Mouse (Mus musculus) olfactory bulb, adult 2 months (tissue): ENCODE results near the gene Rab3d. TPM values are rescaled to one million over a fixed set of nuclear protein-coding genes. Genes with fewer than 3 reads are reported as not detected.

Experiments used
- H3K27ac ChIP-seq: fragments of 200-500 bp; 2 replicates; pipeline ENCODE4 v1.5.1; 2012; ENCODE audit warnings: low read depth, low read length; ENCODE audit not compliant: insufficient read depth
- H3K4me1 ChIP-seq: fragments of 200-500 bp; 2 replicates; pipeline ENCODE4 v1.6.1; 2012; ENCODE audit warnings: low read length; ENCODE audit not compliant: control insufficient read depth, insufficient read depth
- H3K4me3 ChIP-seq: fragments of 200-500 bp; 2 replicates; pipeline ENCODE4 v1.5.1; 2012; ENCODE audit warnings: mild to moderate bottlenecking, low read depth, low read length, moderate library complexity; ENCODE audit not compliant: insufficient read depth
- CTCF ChIP-seq: fragments of 200-500 bp; IDR thresholded peaks from 2 replicates; pipeline ENCODE4 v1.5.1; 2012; ENCODE audit warnings: low read depth, mild to moderate bottlenecking, low read length, moderate library complexity; ENCODE audit not compliant: insufficient read depth
- POLR2A ChIP-seq: fragments of 200-500 bp; IDR thresholded peaks from 2 replicates; pipeline ENCODE4 v1.6.1; 2012; ENCODE audit warnings: mild to moderate bottlenecking, low read depth, low read length, moderate library complexity; ENCODE audit not compliant: insufficient read depth
- WGBS: fragments of 180-500 bp; shearing (Covaris S2); methylation state at CpG from one replicate; pipeline ENCODE4 v1.1.7; 2018; 5-methylcytosine and 5-hydroxymethylcytosine counted together
- polyA plus RNA-seq: library from polyadenylated mRNA; stranded (reverse); fragments of >200 nt; gene quantifications from 2 replicates; pipeline ENCODE4 v1.2.4, GENCODE M21; 2012; ENCODE audit warnings: low replicate concordance; ENCODE audit not compliant: missing spikeins, insufficient read depth, insufficient read length

Gene Rab3d
- not detected in 2 replicates for polyA plus RNA-seq

DNA sequence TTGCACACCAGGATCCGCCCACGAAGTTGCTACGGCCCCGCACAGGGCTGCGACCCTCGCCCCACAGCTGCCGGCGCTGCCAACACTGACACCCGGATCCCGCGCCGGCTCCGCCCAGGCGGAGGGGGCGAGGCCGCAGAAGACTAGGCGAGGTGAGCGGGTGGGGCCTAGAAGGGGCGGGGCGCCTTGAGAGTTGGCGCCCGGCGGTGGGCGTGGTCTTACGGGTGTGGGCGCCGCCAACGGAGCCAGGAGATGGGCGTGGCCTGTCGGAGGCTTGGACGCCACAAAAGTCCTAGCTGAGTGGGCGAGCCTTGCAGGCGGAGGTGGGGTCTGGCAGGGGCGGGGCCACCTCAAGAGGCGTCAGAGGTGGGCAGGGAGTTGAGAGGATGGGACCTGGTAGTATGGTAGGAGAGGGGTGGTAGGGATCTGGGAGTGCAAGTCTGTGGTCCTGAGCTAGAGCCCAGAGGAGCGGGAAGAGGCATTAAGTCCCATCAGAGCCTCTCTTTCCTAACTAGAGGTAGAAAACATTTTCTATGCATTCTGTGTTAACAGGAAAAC is at the start of gene Rab3d:
Gene Rab3d (minus strand): TSS at position 158 of the 558 bp plus-strand sequence.
- WGBS: under 1% methylated on average over 36 of the region's 36 CpGs
- peaks cover 11% of the 10 kb centered on the region for H3K4me1 ChIP-seq
- H3K27ac ChIP-seq: no peak within 1 kb of the TSS
- H3K4me3 ChIP-seq: peak within 1 kb of the TSS; percentile 59
- TF ChIP-seq POLR2A (peak; percentile 31; the same call in 1 of the 2 replicates), CTCF (no peak)

- TF ChIP-seq POLR2A (no peak), CTCF (no peak)
- Histone ChIP-seq H3K27ac (no peak within 1 kb of the TSS), H3K4me3 (peak within 1 kb of the TSS; percentile 42), H3K4me1 (peaks cover 24% of the 10 kb centered on the region)
- WGBS: 55% methylated on average over 8 of the region's 8 CpGs
Measured at GRCm38 (mm10) chr9:21963417-21963816, 45.4 kb upstream of the Rab3d start, which contains the start of gene Epor. Gene Epor (minus strand): TSS chr9:21963506.

DNA sequence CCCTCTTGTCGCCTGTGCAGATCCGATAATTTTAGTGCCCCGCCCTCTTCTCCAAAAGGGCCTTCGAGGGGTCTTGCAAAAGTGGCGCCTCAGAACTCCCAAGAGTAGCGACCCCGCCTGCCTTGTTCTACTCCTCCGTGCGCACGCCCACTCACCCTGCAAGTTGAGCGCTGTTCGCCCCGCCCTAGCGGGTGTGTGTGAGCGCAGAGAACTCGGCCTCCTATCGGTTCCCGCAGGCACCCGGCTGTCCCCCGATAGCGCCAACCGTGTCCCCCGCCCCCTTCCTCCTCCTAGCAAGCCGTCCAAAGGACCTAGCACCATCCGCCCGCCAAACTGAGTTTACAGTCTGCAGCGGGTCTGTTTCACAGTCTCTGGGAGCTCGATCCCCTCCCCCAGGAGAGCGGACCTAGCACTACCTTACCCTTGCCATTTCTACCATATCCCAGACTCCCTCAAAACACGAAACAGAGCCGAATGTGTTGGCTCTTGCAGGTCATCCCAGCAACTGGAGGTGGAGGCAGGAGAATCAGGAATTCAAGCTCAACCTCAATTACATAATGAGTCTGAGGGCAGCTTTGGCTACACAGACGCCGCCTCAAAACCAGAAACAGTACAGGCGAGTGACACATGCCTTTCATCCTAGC is 44.5 kb upstream of the Rab3d start:
- Histone ChIP-seq H3K4me1 (peaks cover 24% of the 10 kb centered on the region), H3K4me3 (peak overlapping the region; percentile 42), H3K27ac (no peak overlapping the region)
- TF ChIP-seq CTCF (no peak), POLR2A (no peak)
- WGBS: 6% methylated on average over 34 of the region's 34 CpGs

GRCm38 (mm10) chr9:21962010-21962409 is 44.0 kb upstream of the Rab3d start:
- Histone ChIP-seq H3K4me3 (peak overlapping the region; percentile 42), H3K27ac (no peak overlapping the region), H3K4me1 (peaks cover 24% of the 10 kb centered on the region)
- TF ChIP-seq POLR2A (no peak), CTCF (no peak)
- WGBS: 2% methylated on average over 15 of the region's 15 CpGs

- H3K27ac ChIP-seq: no peak overlapping the region
- peaks cover 27% of the 10 kb centered on the region for H3K4me1 ChIP-seq
- 4% methylated on average over 35 of the region's 35 CpGs for WGBS
- peak overlapping the region; percentile 42 for H3K4me3 ChIP-seq
- TF ChIP-seq CTCF: no peak
- TF ChIP-seq POLR2A: no peak
Measured at GRCm38 (mm10) chr9:21961366-21961980, 43.5 kb upstream of the Rab3d start.

DNA sequence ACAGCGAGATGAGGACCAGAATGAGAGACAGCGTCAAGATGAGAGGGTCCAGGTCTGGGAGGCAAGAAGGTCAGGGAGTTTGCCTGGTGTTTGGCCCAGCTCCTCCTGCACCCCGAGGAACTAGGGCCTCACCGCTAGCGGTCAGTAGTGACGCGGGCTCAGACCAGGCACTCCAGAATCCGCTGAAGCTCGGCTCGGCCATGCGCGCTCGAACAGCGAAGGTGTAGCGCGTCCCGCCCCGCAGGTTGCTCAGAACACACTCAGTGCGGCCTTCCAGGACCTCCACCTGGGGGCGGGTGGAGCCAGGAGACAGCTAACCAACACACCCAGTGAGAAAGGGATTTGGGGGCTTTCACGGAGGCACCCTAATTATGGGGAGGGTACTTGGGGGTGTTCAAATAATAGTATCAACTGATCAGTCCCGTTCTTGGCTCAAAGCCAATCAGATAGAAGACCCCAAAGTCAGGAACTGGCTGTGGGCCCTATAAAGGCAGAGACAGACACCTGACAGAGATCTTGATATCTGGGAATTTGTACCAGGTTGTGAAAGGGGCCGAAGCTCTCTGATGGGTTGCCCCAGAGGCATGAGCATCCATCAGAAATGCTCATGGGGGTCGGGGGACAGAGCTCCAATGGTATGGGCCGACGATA is 42.7 kb upstream of the Rab3d start:
- WGBS: 45% methylated on average over 26 of the region's 26 CpGs
- H3K4me1 ChIP-seq: peaks cover 27% of the 10 kb centered on the region
- no peak overlapping the region for H3K4me3 ChIP-seq
- no peak overlapping the region for H3K27ac ChIP-seq
- TF ChIP-seq POLR2A (no peak), CTCF (no peak)

DNA sequence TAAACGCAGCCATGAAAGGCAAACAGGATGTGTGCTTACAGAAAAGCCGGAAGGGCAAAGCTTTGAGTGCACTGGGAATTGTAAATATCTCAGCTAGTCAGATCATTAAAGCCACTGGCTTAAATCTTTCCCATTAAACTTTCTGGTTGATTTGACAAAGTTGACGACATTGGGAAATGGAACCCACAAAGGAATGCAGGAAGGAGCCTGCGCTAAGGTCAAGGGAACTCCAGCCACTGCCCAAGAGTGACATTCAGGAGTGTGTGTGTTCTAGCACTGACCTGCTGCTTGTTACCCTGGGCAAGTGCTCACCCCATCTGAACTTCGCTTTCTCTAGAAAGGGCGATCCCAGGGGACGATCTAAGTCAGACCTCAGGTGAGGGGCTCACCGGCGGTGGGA is 42.1 kb upstream of the Rab3d start:
- Histone ChIP-seq H3K4me1 (peaks cover 27% of the 10 kb centered on the region), H3K4me3 (no peak overlapping the region), H3K27ac (no peak overlapping the region)
- WGBS: 69% methylated on average over 9 of the region's 9 CpGs
- no peak for TF ChIP-seq POLR2A
- no peak for TF ChIP-seq CTCF

- Histone ChIP-seq H3K4me3 (no peak overlapping the region), H3K4me1 (peaks cover 28% of the 10 kb centered on the region), H3K27ac (no peak overlapping the region)
- 93% methylated on average over 7 of the region's 7 CpGs for WGBS
- TF ChIP-seq POLR2A: no peak
- no peak for TF ChIP-seq CTCF
Measured at GRCm38 (mm10) chr9:21959244-21959643, 41.3 kb upstream of the Rab3d start.

DNA sequence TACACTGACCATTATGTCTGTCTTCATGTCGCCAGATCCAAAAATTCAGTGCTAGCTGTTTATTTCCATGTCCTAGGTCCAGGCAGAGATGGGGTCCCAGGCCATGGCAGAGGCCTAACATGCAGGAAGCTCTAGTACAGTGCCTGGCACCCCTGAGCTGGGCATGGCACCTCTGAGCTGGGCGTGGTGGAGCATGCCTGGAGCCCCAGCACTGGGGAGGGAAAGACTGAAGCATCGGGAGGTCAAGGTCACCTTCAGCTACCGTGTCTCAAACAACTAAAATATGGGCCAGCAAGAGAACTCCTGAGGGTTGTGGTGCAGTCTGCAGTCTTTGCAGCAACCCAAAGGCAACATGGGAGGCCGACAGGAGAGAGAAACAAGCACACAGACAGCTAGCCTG is 40.4 kb upstream of the Rab3d start:
- WGBS: 91% methylated on average over 5 of the region's 5 CpGs
- Histone ChIP-seq H3K27ac (no peak overlapping the region), H3K4me3 (no peak overlapping the region), H3K4me1 (peaks cover 35% of the 10 kb centered on the region)
- no peak for TF ChIP-seq POLR2A
- TF ChIP-seq CTCF: no peak
